In the genomic region with DNA sequence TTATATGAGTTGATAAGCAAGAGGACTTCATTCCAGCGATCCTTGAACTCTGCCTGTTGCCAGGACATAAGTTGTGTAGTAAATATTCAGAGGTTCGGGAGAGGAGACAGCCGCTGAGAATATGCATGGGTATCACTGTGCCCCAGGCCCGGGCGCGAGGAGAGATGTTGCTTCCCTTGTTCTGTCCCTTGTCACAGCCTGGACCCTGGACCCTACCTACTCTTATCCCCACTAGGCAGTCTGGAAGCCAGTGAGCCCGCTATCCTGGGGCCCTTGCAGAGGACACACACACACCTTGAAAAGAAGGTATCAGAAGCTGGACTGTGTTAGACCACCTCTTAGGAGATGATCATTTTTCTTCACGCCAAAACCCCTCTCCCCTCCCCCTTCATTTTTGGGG, we compare ENCODE assay signal across 24 mouse cellular contexts.
A peak's percentile ranks its signal among the peaks of the same experiment; 100 is the strongest.
DNase-seq lines count a peak whose midpoint lies in the region; ATAC-seq and TF ChIP-seq lines count a peak whose summit lies in the region.
"Had no signal": no experiment of that assay in that cellular context is flagged by ENCODE, and none has a peak within 500 bp of the region (broad histone marks: within the 10 kb centered on the region; RNA-seq: fewer than 3 reads in every experiment).

No protein-coding gene starts in this region.

- peak; percentile 49; the same call in 1 of the 2 replicates for ATAC-seq in intestine, embryonic 15.5 days
- peak; percentile 40; the same call in 1 of the 2 replicates for ATAC-seq in intestine, postnatal 0 days
- ATAC-seq: forebrain, embryonic 15.5 days; hindbrain, embryonic 16.5 days; Patski had no signal

- no peaks in the 10 kb centered on the region for H3K9me3 ChIP-seq in intestine, embryonic 15.5 days
- no peaks in the 10 kb centered on the region for H3K9me3 ChIP-seq in intestine, postnatal 0 days (ENCODE audit: control insufficient read depth)
- H3K9me3 ChIP-seq in limb, embryonic 10.5 days (replicated peaks): no peaks in the 10 kb centered on the region
- H3K9me3 ChIP-seq: embryonic facial prominence, embryonic 13.5 days; forebrain, embryonic 12.5 days; forebrain, embryonic 15.5 days; hindbrain, embryonic 10.5 days had no signal

- no peak overlapping the region for H3K4me2 ChIP-seq in intestine, embryonic 15.5 days (replicated peaks)
- no peak overlapping the region for H3K4me2 ChIP-seq in intestine, postnatal 0 days (replicated peaks; ENCODE audit: low read depth)
- H3K4me2 ChIP-seq: embryonic facial prominence, embryonic 13.5 days; forebrain, embryonic 12.5 days; forebrain, embryonic 15.5 days; heart, embryonic 11.5 days; hindbrain, embryonic 13.5 days had no signal

- no peak overlapping the region for H3K9ac ChIP-seq in intestine, embryonic 15.5 days
- H3K9ac ChIP-seq in intestine, postnatal 0 days (ENCODE audit: low read depth, low read length): no peak overlapping the region
- H3K9ac ChIP-seq: embryonic facial prominence, embryonic 13.5 days; forebrain, embryonic 12.5 days; forebrain, embryonic 15.5 days; hindbrain, embryonic 13.5 days had no signal

- H3K27me3 ChIP-seq in intestine, embryonic 15.5 days (replicated peaks): peaks cover 9% of the 10 kb centered on the region; the same call in 1 of the 2 replicates
- peaks cover 12% of the 10 kb centered on the region for H3K27me3 ChIP-seq in intestine, postnatal 0 days (replicated peaks; ENCODE audit: control insufficient read depth, insufficient read depth, low read length)
- H3K27me3 ChIP-seq in limb, embryonic 10.5 days (ENCODE audit: low read depth, poor library complexity, severe bottlenecking): peaks cover 43% of the 10 kb centered on the region

- H3K27ac ChIP-seq in intestine, embryonic 15.5 days: no peak overlapping the region
- no peak overlapping the region for H3K27ac ChIP-seq in intestine, postnatal 0 days (ENCODE audit: low read depth, low read length)
- H3K27ac ChIP-seq in gastrocnemius, adult 2 months: no peak overlapping the region
- no peak overlapping the region for H3K27ac ChIP-seq in limb, embryonic 10.5 days
- H3K27ac ChIP-seq: embryonic facial prominence, embryonic 10.5 days; embryonic facial prominence, embryonic 13.5 days; forebrain, embryonic 12.5 days; forebrain, embryonic 15.5 days; hindbrain, embryonic 10.5 days; hindbrain, embryonic 13.5 days had no signal

- peaks cover 14% of the 10 kb centered on the region; the same call in 1 of the 2 replicates for H3K4me1 ChIP-seq in intestine, embryonic 15.5 days (replicated peaks)
- H3K4me1 ChIP-seq in intestine, postnatal 0 days (replicated peaks; ENCODE audit: control insufficient read depth, insufficient read depth, low read length): no peaks in the 10 kb centered on the region
- H3K4me1 ChIP-seq in limb, embryonic 10.5 days: peaks cover 18% of the 10 kb centered on the region

- H3K36me3 ChIP-seq in intestine, embryonic 15.5 days: no peaks in the 10 kb centered on the region
- H3K36me3 ChIP-seq in intestine, postnatal 0 days (ENCODE audit: control insufficient read depth, insufficient read depth): no peaks in the 10 kb centered on the region
- H3K36me3 ChIP-seq in limb, embryonic 10.5 days: no peaks in the 10 kb centered on the region
- H3K36me3 ChIP-seq: embryonic facial prominence, embryonic 10.5 days; embryonic facial prominence, embryonic 13.5 days; forebrain, embryonic 12.5 days; forebrain, embryonic 15.5 days; G1E; hindbrain, embryonic 10.5 days; hindbrain, embryonic 13.5 days had no signal

- TF ChIP-seq CTCF in intestine, postnatal 0 days (IDR thresholded peaks at IDR 0.05; ENCODE audit: low read depth): no peak
- no peak for TF ChIP-seq CTCF in gastrocnemius, adult 2 months (IDR thresholded peaks at IDR 0.05)

- DNase-seq in cerebellum, postnatal 14 days: peak; percentile 22 to 34
- no peak for DNase-seq in cerebellum, adult 18-20 months
- peak; percentile 51 for DNase-seq in testis, postnatal 10 days (ENCODE audit: low spot score)
- DNase-seq in gastrocnemius, adult 2 months: no peak
- DNase-seq in limb, embryonic 10.5 days (ENCODE audit: low spot score): no peak
- DNase-seq: adrenal gland, postnatal 25 days; B cell, adult 2 months; cerebellum, adult 11-12 months; cerebellum, adult 9-10 months; gastrocnemius, postnatal 36 days; heart, postnatal 36 days had no signal

- WGBS in intestine, embryonic 15.5 days: 75% methylated on average over 8 of the region's 8 CpGs
- 46% methylated on average over 8 of the region's 8 CpGs for WGBS in intestine, postnatal 0 days
- WGBS in limb, embryonic 10.5 days: 82% methylated on average over 8 of the region's 8 CpGs

- intact Hi-C loops in gastrocnemius, adult 2 months (cut with DNase I): no loop called here

- H3K4me3 ChIP-seq in intestine, embryonic 15.5 days (replicated peaks): no peak overlapping the region
- H3K4me3 ChIP-seq in intestine, postnatal 0 days (ENCODE audit: low read depth, low read length): no peak overlapping the region
- no peak overlapping the region for H3K4me3 ChIP-seq in gastrocnemius, adult 2 months
- no peak overlapping the region for H3K4me3 ChIP-seq in limb, embryonic 10.5 days
- H3K4me3 ChIP-seq: embryonic facial prominence, embryonic 10.5 days; embryonic facial prominence, embryonic 13.5 days; erythroblast, embryonic 14.5 days; forebrain, embryonic 12.5 days; forebrain, embryonic 15.5 days; hindbrain, embryonic 10.5 days; hindbrain, embryonic 13.5 days had no signal

Comparison
In these comparisons a context has a peak if more than half of its experiments do, and no peak if none do; other contexts are left out.
1. DNase-seq: peak in cerebellum, postnatal 14 days (2 of 2) and testis, postnatal 10 days (single experiment); none in cerebellum, adult 18-20 months (0 of 2), gastrocnemius, adult 2 months (single experiment) and limb, embryonic 10.5 days (single experiment).